Mouse (Mus musculus) intestine, embryonic 14.5 days (tissue): ENCODE measurements around the gene Tbxas1. TPM values are rescaled to one million over a fixed set of nuclear protein-coding genes. Genes with fewer than 3 reads are reported as not detected.

Experiments used
- ATAC-seq: fragments of 200-750 bp; cut with Nextera tagmentation; replicated peaks from 2 replicates; pipeline ENCODE4 v1.8.0; 2017; ENCODE audit warnings: low read depth, moderate number of reproducible peaks, moderate TSS enrichment, moderate library complexity; ENCODE audit not compliant: low FRiP score, low TSS enrichment
- DNase-seq: peaks from one replicate; pipeline ENCODE4 v3.0.0-alpha.2; 2018; ENCODE audit warnings: low spot score
- H3K27ac ChIP-seq: fragments of 300-500 bp; sonication (generic); 2 replicates; pipeline ENCODE4 v1.5.1; 2014; ENCODE audit warnings: low read depth, mild to moderate bottlenecking, control low read depth
- H3K27me3 ChIP-seq: fragments of 300-500 bp; sonication (generic); replicated peaks from 2 replicates; pipeline ENCODE4 v1.6.1; 2014; ENCODE audit warnings: low read length, control low read depth; ENCODE audit not compliant: control insufficient read depth, insufficient read depth
- H3K36me3 ChIP-seq: fragments of 300-500 bp; sonication (generic); 2 replicates; pipeline ENCODE4 v1.6.1; 2014; ENCODE audit warnings: low read length, control low read depth; ENCODE audit not compliant: control insufficient read depth, insufficient read depth
- H3K4me1 ChIP-seq: fragments of 300-500 bp; sonication (generic); replicated peaks from 2 replicates; pipeline ENCODE4 v1.6.1; 2014; ENCODE audit warnings: low read length, control low read depth, mixed read lengths; ENCODE audit not compliant: control insufficient read depth, insufficient read depth
- H3K4me2 ChIP-seq: fragments of 300-500 bp; sonication (generic); 2 replicates; pipeline ENCODE4 v1.6.1; 2014; ENCODE audit warnings: low read length
- H3K4me3 ChIP-seq: fragments of 300-500 bp; sonication (generic); 2 replicates; pipeline ENCODE4 v1.5.1; 2014; ENCODE audit warnings: low read depth, low read length, control low read depth, mixed read lengths
- H3K9ac ChIP-seq: fragments of 300-500 bp; sonication (generic); 2 replicates; pipeline ENCODE4 v1.6.1; 2014; ENCODE audit warnings: mild to moderate bottlenecking, low read length
- H3K9me3 ChIP-seq: fragments of 300-500 bp; sonication (generic); 2 replicates; pipeline ENCODE4 v1.6.1; 2016; ENCODE audit warnings: low read length, control low read depth; ENCODE audit not compliant: control insufficient read depth
- WGBS: fragments of 180-500 bp; shearing (Covaris S2); extraction: QIAGEN DNeasy Blood & Tissue Kit; methylation state at CpG from one replicate; pipeline ENCODE4 v1.1.7; 2014; 5-methylcytosine and 5-hydroxymethylcytosine counted together
- polyA plus RNA-seq: library from polyadenylated mRNA; unstranded; fragments of >200 nt; fragmentation: Nextera tagmentation; extraction: Ambion mirVana; gene quantifications from 2 replicates; pipeline ENCODE4 v1.2.1, GENCODE M21; 2014

The Tbxas1 gene
- polyA plus RNA-seq, 1 experiment from 2014 or later: 2.1 TPM

DNA sequence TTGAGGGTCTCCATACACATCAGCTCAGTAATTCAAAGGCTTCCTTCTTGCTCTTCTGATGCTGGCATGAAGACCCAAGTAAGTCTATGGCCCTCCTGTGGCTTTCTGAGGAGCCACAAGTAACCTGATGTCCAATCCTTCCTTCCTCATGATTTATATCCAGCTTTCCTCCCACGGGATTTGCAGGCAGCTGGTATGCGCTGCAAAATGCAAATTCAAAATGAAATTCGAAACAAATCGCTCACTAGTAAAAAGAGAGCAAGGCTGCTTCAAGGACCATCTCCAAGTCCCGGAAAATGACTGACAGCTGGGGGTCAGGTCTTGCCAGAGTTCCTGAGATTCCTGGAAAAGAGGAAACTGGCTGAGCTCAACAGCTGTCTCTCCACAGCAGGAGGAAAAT lies 197.5 kb downstream of the Tbxas1 start:
- Histone ChIP-seq H3K9ac (no peak overlapping the region), H3K36me3 (no peaks in the 10 kb centered on the region), H3K27me3 (no peaks in the 10 kb centered on the region), H3K4me2 (no peak overlapping the region), H3K4me1 (no peaks in the 10 kb centered on the region), H3K27ac (no peak overlapping the region), H3K9me3 (no peaks in the 10 kb centered on the region), H3K4me3 (no peak overlapping the region)
- 45% methylated on average over 5 of the region's 5 CpGs for WGBS
- DNase-seq (no peak), ATAC-seq (no peak)

DNA sequence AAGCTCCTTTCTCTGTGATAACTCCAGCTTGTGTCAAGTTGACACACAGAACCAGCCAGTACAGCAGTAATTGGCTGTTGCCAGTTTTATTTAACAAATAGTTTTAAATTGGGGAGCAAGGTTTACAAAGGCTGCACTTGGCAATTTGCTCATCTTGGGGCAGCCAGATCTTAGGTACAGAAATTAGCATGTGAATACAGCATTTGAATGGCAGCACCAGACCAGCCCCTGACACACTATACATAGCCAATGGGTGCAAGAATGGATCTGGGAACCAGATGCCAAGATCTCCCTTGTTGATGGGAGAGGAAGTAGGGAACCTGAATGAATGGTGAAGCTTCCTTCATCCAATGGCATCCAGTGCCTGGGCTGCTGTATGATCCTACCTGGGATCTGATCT lies 199.0 kb downstream of the Tbxas1 start:
- Histone ChIP-seq H3K9me3 (no peaks in the 10 kb centered on the region), H3K4me3 (no peak overlapping the region), H3K27ac (no peak overlapping the region), H3K4me1 (no peaks in the 10 kb centered on the region), H3K36me3 (no peaks in the 10 kb centered on the region), H3K9ac (no peak overlapping the region), H3K4me2 (no peak overlapping the region), H3K27me3 (no peaks in the 10 kb centered on the region)
- no peak for ATAC-seq
- DNase-seq: no peak

- Histone ChIP-seq H3K36me3 (no peaks in the 10 kb centered on the region), H3K4me1 (no peaks in the 10 kb centered on the region), H3K9me3 (no peaks in the 10 kb centered on the region), H3K27me3 (no peaks in the 10 kb centered on the region), H3K9ac (no peak overlapping the region), H3K4me3 (no peak overlapping the region), H3K27ac (no peak overlapping the region), H3K4me2 (no peak overlapping the region)
- DNase-seq (no peak), ATAC-seq (no peak)
Measured at GRCm38 (mm10) chr6:39076498-39076897, 201.3 kb downstream of the Tbxas1 start.

GRCm38 (mm10) chr6:39104631-39105030 lies 229.4 kb downstream of the Tbxas1 start:
- 85% methylated on average over 4 of the region's 4 CpGs for WGBS
- H3K4me1 ChIP-seq: no peaks in the 10 kb centered on the region
- no peaks in the 10 kb centered on the region for H3K9me3 ChIP-seq
- H3K9ac ChIP-seq: no peak overlapping the region
- H3K36me3 ChIP-seq: no peaks in the 10 kb centered on the region
- ATAC-seq (no peak), DNase-seq (no peak)
- no peak overlapping the region for H3K4me3 ChIP-seq
- no peak overlapping the region for H3K4me2 ChIP-seq
- H3K27me3 ChIP-seq: no peaks in the 10 kb centered on the region
- H3K27ac ChIP-seq: no peak overlapping the region

DNA sequence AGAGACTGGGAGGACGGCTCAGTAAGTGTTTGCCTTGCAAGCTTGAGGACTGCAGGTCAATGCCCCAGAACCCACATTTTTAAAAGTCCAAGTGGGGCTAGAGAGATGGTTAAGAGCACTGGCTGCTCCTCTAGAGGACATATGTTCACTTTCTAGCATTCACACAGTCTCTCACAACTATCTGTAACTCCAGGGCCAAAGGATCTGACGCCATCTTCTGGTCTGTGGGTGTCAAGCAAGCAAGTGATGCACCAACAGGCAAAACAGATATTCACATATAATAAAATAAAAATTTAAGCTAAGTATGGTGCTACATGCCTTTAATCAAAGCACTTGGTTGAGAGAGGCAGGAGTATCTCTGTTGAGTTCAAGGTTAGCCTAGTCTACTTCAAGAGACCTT lies 231.6 kb downstream of the Tbxas1 start:
- H3K4me3 ChIP-seq: no peak overlapping the region
- 56% methylated on average over 2 of the region's 2 CpGs for WGBS
- H3K27ac ChIP-seq: no peak overlapping the region
- H3K4me1 ChIP-seq: no peaks in the 10 kb centered on the region
- H3K27me3 ChIP-seq: no peaks in the 10 kb centered on the region
- H3K9ac ChIP-seq: no peak overlapping the region
- no peak overlapping the region for H3K4me2 ChIP-seq
- DNase-seq (no peak), ATAC-seq (no peak)
- no peaks in the 10 kb centered on the region for H3K9me3 ChIP-seq
- H3K36me3 ChIP-seq: no peaks in the 10 kb centered on the region

DNA sequence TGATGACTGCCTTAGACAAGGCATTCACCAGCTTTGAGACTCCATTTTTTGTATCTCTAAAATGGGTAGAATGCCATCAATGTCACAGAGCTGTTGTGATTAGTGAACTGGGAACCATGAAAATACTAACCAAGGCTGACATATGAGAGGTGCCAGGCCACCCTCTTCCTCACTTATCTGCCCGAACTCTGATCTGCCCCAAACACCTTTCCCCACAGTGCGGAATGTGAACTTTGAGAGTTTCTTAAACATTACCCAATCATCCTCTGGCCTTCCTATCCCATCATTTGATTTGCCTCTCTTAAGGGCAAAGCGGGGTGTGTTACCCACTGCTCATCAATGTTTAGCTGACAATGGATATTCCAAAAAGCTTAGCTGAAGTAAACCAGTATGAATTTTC lies 237.5 kb downstream of the Tbxas1 start:
- WGBS: 84% methylated on average over 3 of the region's 3 CpGs
- Histone ChIP-seq H3K4me2 (no peak overlapping the region), H3K27me3 (peaks cover 13% of the 10 kb centered on the region), H3K9ac (no peak overlapping the region), H3K4me3 (no peak overlapping the region), H3K36me3 (no peaks in the 10 kb centered on the region), H3K9me3 (no peaks in the 10 kb centered on the region), H3K4me1 (no peaks in the 10 kb centered on the region), H3K27ac (no peak overlapping the region)
- ATAC-seq: no peak
- no peak for DNase-seq

GRCm38 (mm10) chr6:39113141-39113540 lies 237.9 kb downstream of the Tbxas1 start:
- no peak overlapping the region for H3K9ac ChIP-seq
- H3K36me3 ChIP-seq: no peaks in the 10 kb centered on the region
- H3K27me3 ChIP-seq: peaks cover 13% of the 10 kb centered on the region
- DNase-seq (no peak), ATAC-seq (no peak)
- no peak overlapping the region for H3K4me2 ChIP-seq
- H3K9me3 ChIP-seq: no peaks in the 10 kb centered on the region
- H3K4me1 ChIP-seq: no peaks in the 10 kb centered on the region
- H3K27ac ChIP-seq: no peak overlapping the region
- no peak overlapping the region for H3K4me3 ChIP-seq
- WGBS: 92% methylated on average over 3 of the region's 3 CpGs

- Histone ChIP-seq H3K27ac (no peak overlapping the region), H3K27me3 (peaks cover 18% of the 10 kb centered on the region), H3K4me2 (no peak overlapping the region), H3K9ac (no peak overlapping the region), H3K4me1 (no peaks in the 10 kb centered on the region), H3K36me3 (no peaks in the 10 kb centered on the region), H3K4me3 (no peak overlapping the region), H3K9me3 (no peaks in the 10 kb centered on the region)
- no peak for ATAC-seq
- DNase-seq: no peak
- 86% methylated on average over 1 of the region's 1 CpGs for WGBS
Measured at GRCm38 (mm10) chr6:39115438-39115837, 240.2 kb downstream of the Tbxas1 start.

GRCm38 (mm10) chr6:39117584-39118455 lies 242.6 kb downstream of the Tbxas1 start, which contains the start of gene Parp12:
Gene Parp12, minus strand, starts transcription at chr6:39118349.
- peak within 1 kb of the TSS; percentile 51 for H3K4me2 ChIP-seq
- ATAC-seq: peak; percentile 82
- peaks cover 18% of the 10 kb centered on the region for H3K27me3 ChIP-seq
- H3K27ac ChIP-seq: peak within 1 kb of the TSS; percentile 40; the same call in 1 of the 2 replicates
- no peaks in the 10 kb centered on the region for H3K4me1 ChIP-seq
- H3K9me3 ChIP-seq: no peaks in the 10 kb centered on the region
- H3K36me3 ChIP-seq: no peaks in the 10 kb centered on the region
- DNase-seq: peak; percentile 86
- peak within 1 kb of the TSS; percentile 74 for H3K9ac ChIP-seq
- peak within 1 kb of the TSS; percentile 77 for H3K4me3 ChIP-seq
- WGBS: 2% methylated on average over 91 of the region's 101 CpGs
